Mouse (Mus musculus) small intestine, adult 2 months (tissue): Measurements from ENCODE around the gene Med20.

Experiments
- CTCF ChIP-seq: fragments of 200-500 bp; IDR thresholded peaks from 2 replicates; pipeline ENCODE4 v1.5.1; 2012; ENCODE audit warnings: low read depth, mild to moderate bottlenecking, control low read depth, inconsistent platforms, low read length, moderate library complexity, mixed read lengths; ENCODE audit not compliant: insufficient replicate concordance, insufficient read length; ENCODE audit errors: extremely low read depth
- POLR2A ChIP-seq: fragments of 200-500 bp; IDR thresholded peaks from 2 replicates; pipeline ENCODE4 v1.6.1; 2012; ENCODE audit warnings: low read depth, mild to moderate bottlenecking, control low read depth, inconsistent platforms, low read length, moderate library complexity

- no peak for TF ChIP-seq POLR2A
- no peak for TF ChIP-seq CTCF
Observed at GRCm38 (mm10) chr17:47655697-47656096, 44.3 kb downstream of the Med20 start.
